8 mouse cellular contexts compared by ENCODE assay signal in genomic region chr3:15194362-15194761, GRCm38 (mm10).
DNase-seq lines count a peak whose midpoint lies in the region; ATAC-seq and TF ChIP-seq lines count a peak whose summit lies in the region.

No protein-coding gene starts in this region.

- no peaks in the 10 kb centered on the region for H3K27me3 ChIP-seq in heart, embryonic 12.5 days (replicated peaks)
- H3K27me3 ChIP-seq in kidney, embryonic 15.5 days = no peaks in the 10 kb centered on the region
- no peaks in the 10 kb centered on the region for H3K27me3 ChIP-seq in limb, embryonic 14.5 days (ENCODE audit: control insufficient read depth, insufficient read depth, low read length)
- no peaks in the 10 kb centered on the region for H3K27me3 ChIP-seq in myocyte (ENCODE audit: control insufficient read depth, insufficient read depth, insufficient read length)

- no peak for ATAC-seq in heart, embryonic 12.5 days (ENCODE audit: insufficient number of reproducible peaks, low FRiP score)
- peak; percentile 82; the same call in 1 of the 2 replicates for ATAC-seq in kidney, embryonic 15.5 days (replicated peaks; ENCODE audit: low FRiP score)
- ATAC-seq in limb, embryonic 14.5 days (ENCODE audit: low FRiP score, low read depth) = peak; percentile 84

- H3ac ChIP-seq in myocyte (ENCODE audit: control insufficient read depth, insufficient read length) = no peak overlapping the region

- no peak overlapping the region for H3K4me2 ChIP-seq in heart, embryonic 12.5 days
- no peak overlapping the region for H3K4me2 ChIP-seq in kidney, embryonic 15.5 days
- H3K4me2 ChIP-seq in limb, embryonic 14.5 days (replicated peaks; ENCODE audit: low read depth, low read length, severe bottlenecking) = no peak overlapping the region
- H3K4me2 ChIP-seq in myocyte (ENCODE audit: low read depth) = peak overlapping the region; percentile 49

- no peaks in the 10 kb centered on the region for H3K79me2 ChIP-seq in myocyte (ENCODE audit: control insufficient read depth, insufficient read depth)

- no peaks in the 10 kb centered on the region for H3K36me3 ChIP-seq in heart, embryonic 12.5 days
- H3K36me3 ChIP-seq in kidney, embryonic 15.5 days = no peaks in the 10 kb centered on the region
- no peaks in the 10 kb centered on the region for H3K36me3 ChIP-seq in limb, embryonic 14.5 days (ENCODE audit: control insufficient read depth, insufficient read depth, low read length)
- H3K36me3 ChIP-seq in myocyte (ENCODE audit: control insufficient read depth, insufficient read depth) = no peaks in the 10 kb centered on the region

- H3K27ac ChIP-seq in heart, embryonic 12.5 days (ENCODE audit: poor library complexity, severe bottlenecking) = no peak overlapping the region
- H3K27ac ChIP-seq in kidney, embryonic 15.5 days = no peak overlapping the region
- H3K27ac ChIP-seq in limb, embryonic 14.5 days (replicated peaks; ENCODE audit: low read depth, low read length) = no peak overlapping the region

- no peaks in the 10 kb centered on the region for H3K4me1 ChIP-seq in heart, embryonic 12.5 days (replicated peaks)
- no peaks in the 10 kb centered on the region for H3K4me1 ChIP-seq in kidney, embryonic 15.5 days
- peaks cover 3% of the 10 kb centered on the region; the same call in 1 of the 2 replicates for H3K4me1 ChIP-seq in limb, embryonic 14.5 days (ENCODE audit: control insufficient read depth, insufficient read depth, low read length)

- DNase-seq in heart, adult 8-10 months (ENCODE audit: low spot score) = peak; percentile 53
- DNase-seq in embryo, embryonic 10 days (ENCODE audit: low spot score) = peak; percentile 94
- DNase-seq in gastrocnemius, postnatal 25 days = peak; percentile 15
- DNase-seq in limb, embryonic 14.5 days (ENCODE audit: low spot score) = peak; percentile 77
- DNase-seq in spleen, postnatal 36 days (ENCODE audit: low spot score in 2 of 2) = peak; percentile 54 to 60

- no peak overlapping the region for H3K4me3 ChIP-seq in heart, embryonic 12.5 days
- H3K4me3 ChIP-seq in kidney, embryonic 15.5 days (replicated peaks) = no peak overlapping the region
- no peak overlapping the region for H3K4me3 ChIP-seq in limb, embryonic 14.5 days (replicated peaks; ENCODE audit: low read length)
- no peak overlapping the region for H3K4me3 ChIP-seq in myocyte

- 16% methylated on average over 7 of the region's 7 CpGs for WGBS in heart, embryonic 12.5 days
- WGBS in kidney, embryonic 15.5 days = 7% methylated on average over 7 of the region's 7 CpGs
- WGBS in limb, embryonic 14.5 days = 4% methylated on average over 7 of the region's 7 CpGs

- H3K9ac ChIP-seq in heart, embryonic 12.5 days = no peak overlapping the region
- no peak overlapping the region for H3K9ac ChIP-seq in kidney, embryonic 15.5 days
- no peak overlapping the region for H3K9ac ChIP-seq in limb, embryonic 14.5 days (ENCODE audit: low read depth, low read length, severe bottlenecking)

- no peak for TF ChIP-seq POLR2A in limb, embryonic 14.5 days (IDR thresholded peaks at IDR 0.05; ENCODE audit: borderline replicate concordance, extremely low read depth, insufficient read depth, insufficient read length)
- no peak for TF ChIP-seq POLR2A in myocyte (IDR thresholded peaks at IDR 0.05; ENCODE audit: insufficient read length, low read depth)

- no peaks in the 10 kb centered on the region for H3K9me3 ChIP-seq in heart, embryonic 12.5 days (replicated peaks)
- no peaks in the 10 kb centered on the region for H3K9me3 ChIP-seq in kidney, embryonic 15.5 days (replicated peaks)
- no peaks in the 10 kb centered on the region for H3K9me3 ChIP-seq in limb, embryonic 14.5 days (ENCODE audit: control insufficient read depth, low read length)

TF ChIP-seq in myocyte, 11 proteins besides CTCF, POLR2A, EP300 and RAD21:
- TF ChIP-seq E2F4 (IDR thresholded peaks at IDR 0.05; ENCODE audit: insufficient read depth) = no peak
- TF ChIP-seq POLR2AphosphoS2 (IDR thresholded peaks at IDR 0.05; ENCODE audit: insufficient read length, low read depth) = no peak
- no peak for TF ChIP-seq SRF (IDR thresholded peaks at IDR 0.05; ENCODE audit: control insufficient read depth, insufficient read length, low read depth)
- TF ChIP-seq TCF12 (IDR thresholded peaks at IDR 0.05; ENCODE audit: insufficient read depth, poor library complexity, severe bottlenecking) = no peak

Comparison
In these comparisons a context has a peak if more than half of its experiments do, and no peak if none do; other contexts are left out.
1. DNase-seq: peak in every context shown above with its lines; median percentile 94 in embryo, embryonic 10 days; 77 in limb, embryonic 14.5 days; 57 in spleen, postnatal 36 days; 53 in heart, adult 8-10 months; 15 in gastrocnemius, postnatal 25 days.